Mouse (Mus musculus) mesoderm, embryonic 11.5 days (tissue): Measurements from ENCODE around the gene Ankrd49.

Experiments used
- DNase-seq: peaks from one replicate; pipeline ENCODE4 v3.0.0-alpha.2; 2012; ENCODE audit warnings: low read depth, low spot score

The Ankrd49 gene

DNA sequence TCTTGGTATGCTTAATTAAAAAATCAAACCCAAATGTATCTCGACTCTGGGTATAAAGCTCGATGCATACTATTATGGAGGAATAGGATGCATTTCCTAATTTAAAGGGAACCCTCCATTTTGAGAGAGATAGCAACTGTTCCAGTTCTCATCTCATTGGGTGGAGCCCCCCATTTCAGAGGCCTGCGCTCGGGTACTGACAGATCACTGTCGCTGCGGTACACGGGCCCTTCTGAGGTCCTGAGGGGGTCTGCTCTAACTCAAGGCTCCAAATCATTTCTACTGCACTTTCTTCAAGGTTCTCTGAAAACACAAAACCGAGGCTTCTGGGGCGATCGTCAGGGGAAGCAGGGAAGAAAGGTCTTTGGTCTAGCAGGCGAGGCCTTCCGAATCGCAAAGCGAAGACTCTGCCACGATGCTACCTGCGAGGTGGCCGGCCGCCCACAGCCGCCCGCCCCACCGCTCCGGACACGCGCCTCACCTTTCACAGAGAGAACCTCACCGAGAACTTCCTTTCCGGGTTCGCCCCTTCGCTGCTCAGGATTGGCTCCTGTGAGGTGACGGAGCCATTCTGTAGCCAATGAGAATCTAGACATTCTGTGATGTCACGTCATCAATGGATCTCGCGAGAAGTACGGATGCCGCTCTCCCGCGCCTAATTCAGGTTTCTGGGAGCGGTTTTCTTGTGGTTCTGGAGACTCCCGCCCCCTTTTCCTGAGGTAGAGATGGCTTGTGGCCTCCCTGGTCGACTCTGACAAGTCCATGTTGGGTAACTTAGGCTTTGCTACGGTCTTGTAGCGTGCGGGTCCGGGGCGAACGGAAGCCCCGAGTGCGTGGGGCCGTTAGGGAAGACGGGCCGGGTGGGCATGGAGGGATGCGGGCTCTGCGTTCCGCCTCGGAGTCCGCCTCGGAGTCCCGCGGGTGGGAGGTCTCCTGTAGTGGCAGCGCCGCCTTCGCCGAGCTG is at the start of gene Ankrd49, which contains the start of gene Mre11a:
Gene Ankrd49, minus strand, starts transcription at position 818 of the 964 bp plus-strand sequence.
Gene Mre11a, plus strand, starts transcription at position 616 of the 964 bp plus-strand sequence.
- peak; percentile 98 for DNase-seq

DNA sequence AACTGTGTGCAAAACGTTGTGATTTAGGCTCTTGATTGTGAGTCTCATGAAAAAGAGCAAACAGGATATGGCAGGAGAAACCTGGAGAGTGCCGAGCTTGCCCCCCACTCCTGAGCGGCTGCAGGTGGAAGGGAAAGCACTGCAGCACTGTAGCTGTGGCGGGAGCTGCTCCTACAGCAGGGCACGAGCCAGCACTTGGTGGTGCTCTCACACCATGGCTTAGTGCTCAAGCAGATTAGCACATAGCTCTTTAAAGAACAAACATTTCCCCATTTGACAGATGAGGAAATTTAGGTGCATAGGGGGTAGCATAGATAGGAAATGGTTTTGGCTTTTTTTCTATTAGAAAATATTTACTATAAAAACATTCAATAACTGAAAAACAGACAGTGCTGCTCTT is 47.4 kb upstream of the Ankrd49 start:
- no peak for DNase-seq

DNA sequence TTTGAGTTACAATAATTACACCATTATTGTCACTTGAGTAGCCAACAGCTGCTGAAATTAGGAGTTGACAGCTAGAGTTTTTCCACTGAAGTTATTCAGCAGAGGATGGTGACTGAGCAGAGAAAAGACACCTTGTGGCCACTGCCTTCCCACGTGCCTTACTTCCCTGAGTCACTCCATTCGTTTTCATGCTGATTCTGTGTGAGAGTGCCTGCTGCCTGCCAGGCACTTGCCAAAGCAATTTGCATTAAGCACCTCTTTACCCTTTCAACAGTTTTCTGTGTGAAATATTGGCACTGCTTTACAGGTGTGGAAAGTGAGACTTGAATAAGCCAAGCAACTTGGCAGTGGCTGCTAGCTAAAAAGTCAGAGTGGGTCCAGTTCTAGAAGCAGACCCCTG is 43.2 kb upstream of the Ankrd49 start:
- DNase-seq = no peak

DNA sequence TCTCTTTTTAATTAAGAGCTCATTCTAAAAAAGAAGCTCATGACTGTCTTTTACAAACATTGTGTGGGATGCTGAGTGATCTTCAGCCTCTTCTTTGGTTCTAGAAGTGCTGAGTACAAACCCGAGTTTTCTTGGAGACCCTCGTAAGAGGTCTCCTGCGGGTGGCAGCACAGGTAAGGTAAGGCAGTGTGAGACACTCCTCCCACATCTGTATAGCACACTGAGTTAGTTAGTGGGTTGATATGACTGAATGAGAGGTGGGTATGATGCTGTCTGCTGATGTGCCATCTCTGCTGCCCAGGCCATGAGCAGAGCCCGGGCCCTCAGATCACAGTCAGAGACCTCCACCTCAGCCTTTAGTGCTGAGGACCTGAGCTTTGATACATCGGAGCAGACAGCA is 40.2 kb upstream of the Ankrd49 start:
- no peak for DNase-seq

DNA sequence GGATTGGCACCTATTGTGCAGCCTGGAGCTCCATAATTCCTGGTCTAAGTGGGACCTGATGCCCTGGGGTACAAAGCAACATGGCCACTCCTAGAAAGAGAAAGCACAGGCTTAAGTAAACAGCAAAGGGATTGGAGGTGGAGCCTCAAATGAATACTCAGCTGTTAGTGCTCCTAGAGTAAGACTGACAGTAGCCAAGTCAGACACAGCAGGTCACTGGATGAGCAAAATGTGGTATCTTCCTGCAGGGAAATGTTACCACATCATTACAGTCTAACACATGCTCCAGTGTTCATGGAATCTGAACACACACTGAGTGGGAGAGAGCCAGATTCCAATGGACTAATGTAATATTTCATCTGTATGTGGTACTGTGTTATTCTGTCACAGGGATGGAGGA is 36.7 kb upstream of the Ankrd49 start:
- no peak for DNase-seq

DNA sequence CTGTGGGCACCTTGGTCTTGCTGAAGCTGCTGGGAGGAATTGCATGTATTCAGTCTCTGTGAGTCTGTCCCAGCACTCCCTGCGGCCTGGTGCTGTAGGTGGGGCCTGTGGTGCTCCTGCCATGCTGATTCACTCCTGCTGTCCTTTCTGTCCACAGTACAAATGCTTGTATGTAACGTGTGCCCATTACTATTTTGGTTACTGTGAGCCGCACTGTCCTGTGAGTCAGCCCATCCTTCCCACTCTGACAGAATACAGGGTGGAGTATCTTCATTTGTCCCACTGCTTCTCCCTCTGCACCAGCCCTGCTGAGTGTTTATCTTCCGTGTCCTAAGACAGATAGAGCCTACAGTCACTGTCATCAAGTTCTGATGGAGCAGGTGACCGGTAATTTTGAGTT is 25.5 kb upstream of the Ankrd49 start:
- DNase-seq = no peak

DNA sequence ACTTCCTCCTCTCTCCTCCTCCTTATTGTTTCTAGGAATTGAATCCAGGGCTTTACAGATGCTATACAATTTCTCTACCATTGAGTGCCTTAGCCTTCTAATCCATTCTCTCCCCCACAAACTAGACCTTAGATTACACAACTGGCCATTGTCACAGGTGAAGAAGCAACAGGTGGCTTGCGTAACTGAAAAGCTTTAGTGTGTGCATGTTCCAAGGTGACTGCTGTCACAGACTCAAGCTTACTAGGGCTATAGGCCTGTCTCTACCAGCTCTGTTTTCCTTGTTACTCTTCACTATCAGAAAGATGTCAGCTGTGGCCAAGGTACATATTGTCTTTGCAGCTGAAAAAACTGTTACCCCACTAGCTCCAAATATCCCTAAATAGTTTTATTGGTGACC is 22.1 kb upstream of the Ankrd49 start:
- no peak for DNase-seq

DNA sequence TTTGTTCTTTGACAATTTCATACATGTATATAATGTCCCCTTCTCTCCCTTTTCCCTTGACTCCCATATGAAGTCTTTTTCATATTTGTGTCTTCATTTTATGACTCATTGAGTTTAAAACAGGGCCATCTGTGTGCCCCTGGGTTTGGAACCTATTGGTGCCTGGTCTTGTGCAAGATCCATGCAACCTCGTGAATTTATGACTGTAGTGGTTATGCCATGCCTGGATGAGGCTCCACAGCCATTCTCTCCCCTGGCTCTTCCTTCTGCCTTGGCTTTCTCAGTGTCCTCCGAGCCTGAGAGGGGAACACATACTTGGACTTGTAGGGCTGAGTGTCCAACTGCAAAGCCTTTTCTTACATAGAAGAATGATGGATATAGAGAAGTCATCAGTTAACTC is 21.1 kb upstream of the Ankrd49 start:
- no peak for DNase-seq

DNA sequence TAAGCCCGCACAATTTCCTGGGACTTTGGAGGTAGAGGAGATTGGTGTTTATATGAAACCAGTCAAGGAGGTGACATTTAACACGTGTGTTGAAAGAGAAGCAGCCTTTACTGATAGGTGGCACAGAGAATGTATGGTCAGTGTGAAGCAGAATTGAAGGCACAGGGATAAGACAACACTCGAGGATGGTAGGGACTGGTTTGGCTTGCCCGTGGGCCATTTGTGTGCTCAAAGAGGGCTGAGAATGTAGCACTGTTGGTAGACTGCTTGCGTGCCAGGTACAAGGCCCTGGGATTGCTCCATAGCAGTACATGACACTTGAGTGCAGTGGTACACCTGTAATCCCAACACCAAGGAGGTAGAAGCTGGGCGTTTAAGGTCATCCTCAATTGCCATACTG is 2.7 kb upstream of the Ankrd49 start:
- no peak for DNase-seq

DNA sequence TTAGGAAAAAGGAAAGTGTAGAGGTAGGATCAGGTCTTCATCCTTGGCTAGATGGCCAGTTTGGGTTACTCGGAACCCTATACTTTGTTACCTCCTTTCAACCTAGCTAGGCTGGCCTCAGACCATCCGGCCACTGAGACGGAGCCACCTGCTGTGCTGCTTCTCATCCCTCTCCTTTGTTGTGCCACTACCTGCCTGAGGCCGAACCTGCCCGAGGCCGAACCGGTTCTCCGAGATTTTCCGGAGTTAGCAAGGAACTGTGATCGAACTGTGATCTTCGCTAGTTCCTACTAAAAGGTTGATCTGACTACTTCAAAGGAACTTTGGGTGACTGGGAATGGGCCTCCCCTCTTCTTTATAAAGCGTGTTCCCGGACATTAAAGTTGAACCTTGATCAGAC is 6.3 kb downstream of the Ankrd49 start:
- DNase-seq = no peak

DNA sequence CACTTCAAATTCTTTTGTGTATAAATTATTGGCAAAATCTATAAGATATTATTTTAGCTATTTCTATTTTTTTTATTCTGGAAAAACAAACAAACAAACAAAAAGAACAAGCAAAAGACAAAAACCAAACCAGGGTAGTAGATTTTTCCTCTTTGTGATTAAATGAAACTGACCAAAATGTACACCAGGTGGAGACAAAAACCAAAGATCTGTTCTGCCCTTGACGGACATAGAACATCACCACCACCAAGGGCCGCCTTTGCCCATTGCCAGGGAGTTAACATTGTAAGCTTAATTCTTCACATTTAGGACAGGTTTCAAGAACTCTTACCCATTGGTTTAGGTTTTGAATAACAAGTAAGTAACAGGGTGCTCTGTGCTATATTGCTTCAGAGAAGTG is 10.8 kb downstream of the Ankrd49 start:
- DNase-seq = no peak

DNA sequence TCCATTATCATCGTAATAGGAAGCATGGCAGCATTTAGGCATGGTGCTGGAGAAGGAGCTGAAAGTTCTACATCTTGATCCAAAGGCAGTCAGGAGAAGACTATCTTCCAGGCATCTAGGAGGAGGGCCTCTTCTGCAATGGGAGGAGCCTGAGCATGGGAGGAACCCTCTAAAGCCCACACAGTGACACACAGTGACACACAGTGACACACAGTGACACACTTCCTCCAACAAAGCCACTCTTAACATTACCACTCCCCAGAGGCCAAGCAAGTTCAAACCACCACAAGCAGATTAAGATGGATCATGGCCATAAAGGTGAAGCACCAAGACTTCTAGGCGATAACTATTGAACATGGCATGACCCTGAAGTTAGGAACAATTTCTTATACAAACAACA is 12.6 kb downstream of the Ankrd49 start:
- DNase-seq = no peak

DNA sequence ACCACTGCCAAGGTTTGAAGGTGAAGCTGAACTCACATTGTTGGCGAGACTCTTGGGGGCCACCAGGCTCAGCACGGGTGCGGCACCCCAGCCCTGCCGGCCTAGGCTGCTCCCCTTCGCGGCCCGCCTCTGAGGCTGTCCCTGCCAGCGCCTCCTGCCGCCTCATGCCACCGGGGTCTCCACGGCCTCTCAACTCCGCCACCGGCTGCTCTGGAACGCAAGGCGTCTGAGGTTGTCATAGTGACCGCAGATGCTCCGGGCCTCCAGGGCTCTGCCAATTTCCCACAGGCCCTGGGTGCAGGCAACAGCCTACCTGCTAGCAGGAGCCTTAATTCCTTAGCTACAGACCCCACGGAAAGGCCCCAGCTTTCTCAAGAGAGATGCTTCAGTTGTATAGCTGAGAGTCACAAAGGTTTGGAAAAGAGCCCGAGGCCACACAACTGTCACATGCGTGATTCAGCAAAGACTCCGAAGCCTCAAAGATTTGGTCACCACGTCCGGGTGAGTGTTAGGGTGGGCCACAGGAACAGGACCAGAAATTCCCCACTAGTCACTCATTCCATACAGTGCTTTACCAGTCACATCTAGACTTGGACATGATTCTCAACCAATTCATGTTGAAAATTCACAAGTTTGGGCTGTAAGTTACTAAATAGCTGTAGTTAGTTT is 13.7 kb downstream of the Ankrd49 start, which contains the start of gene 1700012B09Rik:
Gene 1700012B09Rik, minus strand, starts transcription at position 228 of the 669 bp plus-strand sequence.
- DNase-seq = peak; percentile 39

DNA sequence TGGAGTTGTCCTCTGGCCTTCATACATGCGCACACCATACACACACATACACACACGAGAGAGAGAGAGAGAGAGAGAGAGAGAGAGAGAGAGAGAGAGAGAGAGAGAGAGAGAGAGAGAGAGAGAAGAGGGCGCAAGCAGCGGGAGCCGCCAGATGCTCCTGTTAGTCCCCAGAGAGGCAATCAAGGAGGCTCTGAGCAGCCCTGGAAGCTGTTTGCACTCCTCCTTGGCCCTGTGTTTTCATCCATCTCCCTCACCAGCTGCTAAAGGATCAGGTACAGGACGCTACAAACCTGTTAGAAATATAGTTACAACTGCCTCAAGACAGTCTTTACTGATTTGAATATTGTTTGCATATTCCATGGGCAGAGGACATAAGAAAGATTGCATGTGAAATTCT is 14.8 kb downstream of the Ankrd49 start:
- DNase-seq = no peak

DNA sequence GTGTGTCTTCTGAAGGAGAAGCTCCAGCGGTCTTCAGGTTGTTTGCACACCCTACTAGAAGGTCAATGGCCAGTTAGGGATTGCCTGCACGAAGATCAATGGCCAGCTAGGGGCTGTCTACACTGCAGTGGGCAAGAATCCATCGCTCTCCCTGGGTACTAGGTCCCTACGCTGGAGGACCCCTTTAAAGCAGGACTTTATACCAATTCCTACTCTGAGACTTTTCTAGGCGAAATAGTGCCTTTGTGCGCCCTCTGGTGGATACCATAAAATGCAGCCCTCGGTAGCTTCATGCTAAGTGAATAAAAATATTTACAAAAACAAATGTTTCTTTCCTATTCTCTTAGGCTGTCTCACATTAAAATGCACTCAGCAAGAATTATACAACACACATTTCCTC is 19.9 kb downstream of the Ankrd49 start:
- peak; percentile 66 for DNase-seq

DNA sequence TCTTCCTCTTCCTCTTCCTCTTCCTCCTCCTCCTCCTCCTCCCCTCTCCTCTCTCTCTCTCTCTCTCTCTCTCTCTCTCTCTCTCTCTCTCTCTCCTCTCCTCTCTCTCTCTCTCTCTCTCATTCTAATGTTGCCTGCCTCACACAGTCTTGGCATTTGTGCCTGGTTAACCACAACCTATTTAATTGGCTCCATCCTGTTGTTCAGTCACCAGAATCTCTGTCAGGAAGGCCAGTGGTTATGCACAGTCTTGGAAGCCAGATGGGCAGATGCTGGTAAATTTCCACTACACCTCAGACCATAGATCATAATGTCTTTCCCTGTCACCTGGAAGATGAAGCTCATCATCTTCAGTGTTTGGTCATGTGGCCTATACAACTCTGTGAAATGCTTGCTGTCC is 25.4 kb downstream of the Ankrd49 start:
- no peak for DNase-seq

DNA sequence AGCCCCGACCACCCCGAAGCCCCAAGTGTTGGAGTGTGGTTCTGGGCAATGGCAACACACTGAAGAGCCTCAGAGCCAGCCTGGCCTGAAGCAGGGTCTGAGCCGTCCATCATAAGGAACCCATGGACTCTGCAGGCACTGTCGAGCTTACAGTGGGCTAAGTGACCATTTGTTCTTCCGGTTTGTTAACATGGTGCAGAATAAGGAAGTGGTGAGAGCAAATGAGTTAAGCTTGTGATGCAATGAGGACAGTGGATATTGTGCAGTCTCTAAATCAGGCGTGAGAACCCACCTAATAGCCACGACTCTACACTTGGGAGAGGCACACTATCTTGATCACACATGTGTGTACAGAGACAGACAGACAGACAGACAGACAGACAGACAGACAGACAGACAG is 26.1 kb downstream of the Ankrd49 start:
- no peak for DNase-seq

DNA sequence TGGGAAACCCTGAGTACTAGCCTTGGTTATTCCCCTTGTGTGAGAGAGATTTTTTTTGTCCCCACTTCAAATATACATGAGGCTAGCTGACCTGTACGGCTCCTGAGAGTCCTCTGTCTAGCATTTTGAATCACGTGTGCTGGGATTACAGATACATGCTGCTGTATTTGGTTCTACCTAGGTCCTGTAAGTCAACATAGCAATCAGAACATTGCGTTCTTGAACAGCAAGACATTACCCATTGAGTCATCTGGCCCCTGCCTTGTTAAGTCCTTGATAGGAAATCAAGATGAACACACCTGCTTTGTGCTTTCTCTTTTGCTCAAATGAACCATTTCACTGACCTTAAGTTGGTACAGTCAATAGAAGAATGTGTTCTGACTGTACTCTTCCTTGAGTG is 30.2 kb downstream of the Ankrd49 start:
- no peak for DNase-seq

DNA sequence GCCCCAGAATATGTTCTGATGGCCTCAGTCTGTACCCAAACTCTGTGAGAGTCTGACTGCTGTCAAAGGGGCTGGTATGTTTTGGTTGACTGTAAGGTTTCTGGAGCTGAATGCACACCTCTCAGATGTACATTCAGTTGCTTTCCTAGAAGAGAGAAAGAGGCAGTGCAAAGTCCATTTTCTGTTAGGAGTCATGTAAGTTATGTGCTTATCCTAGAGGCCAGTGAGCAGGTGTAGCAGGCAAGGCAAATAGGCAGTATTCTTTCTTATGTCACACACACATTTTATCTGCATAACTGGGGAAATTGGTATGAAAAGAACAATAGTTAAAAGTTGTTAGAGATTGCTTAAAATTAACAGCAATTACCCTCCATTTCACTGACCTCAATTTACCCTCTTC is 30.7 kb downstream of the Ankrd49 start:
- no peak for DNase-seq

DNA sequence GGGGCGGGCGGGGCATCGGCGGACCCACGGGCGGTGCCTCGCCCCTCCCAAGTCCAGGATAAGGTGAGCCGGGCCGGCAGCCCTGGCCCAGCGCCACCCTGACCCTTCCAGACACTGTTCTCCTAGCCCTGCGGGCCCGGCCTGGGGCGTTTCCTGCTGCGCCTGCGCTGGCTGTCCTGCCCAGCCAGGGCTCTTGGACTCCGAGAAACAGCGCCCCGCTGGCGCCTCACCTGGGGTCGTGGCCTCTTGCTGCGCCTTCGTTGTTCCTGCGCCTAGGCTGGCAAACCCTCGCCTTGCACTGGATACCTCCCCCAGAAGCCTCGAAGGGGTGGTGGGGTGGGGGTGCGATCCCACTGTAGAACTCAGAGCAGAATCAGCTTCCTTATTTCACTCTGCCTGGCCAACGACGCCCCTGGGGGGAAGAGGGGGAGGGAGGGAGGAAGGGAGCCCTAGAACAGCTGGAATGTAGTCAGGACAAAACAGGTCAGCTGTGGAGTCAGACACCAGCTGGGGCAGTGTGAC is 32.6 kb downstream of the Ankrd49 start, which contains the start of gene Fut4:
Gene Fut4, minus strand, starts transcription at position 393 of the 522 bp plus-strand sequence.
- DNase-seq = peak; percentile 58

DNA sequence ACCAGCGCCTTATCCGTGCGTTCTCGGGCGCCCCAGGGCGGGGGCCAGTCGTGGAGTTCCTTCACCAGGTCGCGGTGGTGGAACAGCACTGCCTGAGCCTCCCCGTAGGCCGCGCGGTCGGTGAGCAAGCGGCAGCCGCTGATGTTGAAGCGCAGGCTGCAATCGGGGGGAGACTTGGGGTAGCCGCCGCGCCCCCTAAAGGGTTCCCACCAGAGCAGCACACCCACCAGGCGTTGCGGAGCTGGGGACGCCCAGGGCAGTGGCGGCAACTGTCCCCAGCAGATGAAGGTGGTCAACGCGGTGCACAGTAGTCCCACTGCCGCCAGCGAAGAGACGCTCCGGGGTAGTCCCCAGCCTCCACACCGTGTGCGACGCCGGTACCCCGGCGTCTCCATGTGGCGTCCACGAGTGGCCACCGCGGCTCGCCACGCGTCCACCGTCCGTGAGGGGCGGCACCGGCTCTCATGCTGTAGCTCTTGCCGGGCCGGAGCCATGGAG is 33.1 kb downstream of the Ankrd49 start:
- DNase-seq = peak; percentile 32

DNA sequence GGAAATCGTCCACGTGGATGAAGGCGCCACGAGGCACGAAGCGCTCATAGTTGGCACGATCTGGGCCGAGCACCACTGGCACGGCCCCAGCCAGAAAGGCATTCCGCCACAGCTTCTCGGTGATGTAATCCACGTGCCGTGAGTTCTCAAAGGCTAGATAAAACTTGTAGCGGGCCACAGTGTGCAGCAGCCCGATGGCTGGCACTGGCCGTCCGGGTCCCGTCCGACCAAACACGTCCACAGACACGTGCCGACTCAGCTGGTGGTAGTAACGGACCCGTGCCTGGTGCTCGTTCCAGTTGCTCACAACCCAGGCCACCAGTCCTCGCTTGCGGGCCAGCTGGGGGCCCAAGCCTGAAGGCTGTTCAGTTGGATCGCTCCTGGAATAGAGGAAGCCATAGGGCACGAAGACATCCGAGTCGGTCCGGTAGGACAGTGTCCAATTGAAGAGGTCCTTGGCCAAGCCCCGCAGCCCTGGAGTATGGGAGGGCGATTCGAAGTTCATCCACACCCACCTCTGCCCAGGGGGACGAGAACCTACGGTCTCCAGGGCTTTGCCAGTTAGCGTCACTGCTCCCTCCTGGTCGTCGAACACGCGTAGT is 33.7 kb downstream of the Ankrd49 start:
- no peak for DNase-seq
